15 mouse cellular contexts compared by ENCODE assay signal in genomic region chr7:118821356-118821755, GRCm38 (mm10). TPM values are rescaled to one million over a fixed set of nuclear protein-coding genes. Genes with fewer than 3 reads are reported as not detected.
DNase-seq lines count a peak whose midpoint lies in the region; ATAC-seq and TF ChIP-seq lines count a peak whose summit lies in the region.
"Had no signal": no experiment of that assay in that cellular context is flagged by ENCODE, and none has a peak within 500 bp of the region (broad histone marks: within the 10 kb centered on the region; RNA-seq: fewer than 3 reads in every experiment).

No protein-coding gene starts in this region.

- H3K9me3 ChIP-seq in lung, postnatal 0 days (ENCODE audit: low read length): no peaks in the 10 kb centered on the region
- H3K9me3 ChIP-seq in hindbrain, embryonic 16.5 days (ENCODE audit: control insufficient read depth, low read length): no peaks in the 10 kb centered on the region
- H3K9me3 ChIP-seq in hindbrain, embryonic 12.5 days (replicated peaks): no peaks in the 10 kb centered on the region
- H3K9me3 ChIP-seq: limb, embryonic 12.5 days; stomach, embryonic 15.5 days had no signal

- peak; percentile 47 for DNase-seq in gastrocnemius, adult 18-20 months (ENCODE audit: low spot score)
- no peak for DNase-seq in gastrocnemius, postnatal 10 days
- DNase-seq in lung, postnatal 0 days (ENCODE audit: low spot score): peak; percentile 21
- no peak for DNase-seq in lung, postnatal 4 days
- peak; percentile 45 to 49 for DNase-seq in heart, postnatal 36 days
- no peak for DNase-seq in embryo, embryonic 10 days (ENCODE audit: low spot score)
- DNase-seq: forebrain, postnatal 0 days; kidney, adult 8-10 months; liver, postnatal 0 days; right cerebral cortex, adult 18-20 months had no signal

- no peak overlapping the region for H3K27ac ChIP-seq in lung, postnatal 0 days (ENCODE audit: low read length)
- H3K27ac ChIP-seq in hindbrain, embryonic 16.5 days (ENCODE audit: low read depth, low read length): no peak overlapping the region
- H3K27ac ChIP-seq in hindbrain, embryonic 12.5 days: no peak overlapping the region
- H3K27ac ChIP-seq: limb, embryonic 12.5 days; stomach, embryonic 15.5 days had no signal

- 59% methylated on average over 7 of the region's 7 CpGs for WGBS in lung, postnatal 0 days
- 73% methylated on average over 7 of the region's 7 CpGs for WGBS in hindbrain, embryonic 16.5 days
- WGBS in hindbrain, embryonic 12.5 days: 74% methylated on average over 7 of the region's 7 CpGs

- H3K27me3 ChIP-seq in lung, postnatal 0 days (replicated peaks; ENCODE audit: insufficient read depth, low read length): no peaks in the 10 kb centered on the region
- H3K27me3 ChIP-seq in hindbrain, embryonic 16.5 days (replicated peaks; ENCODE audit: control insufficient read depth, insufficient read depth, low read length): no peaks in the 10 kb centered on the region
- H3K27me3 ChIP-seq in hindbrain, embryonic 12.5 days: no peaks in the 10 kb centered on the region
- H3K27me3 ChIP-seq: limb, embryonic 12.5 days; stomach, embryonic 15.5 days had no signal

- TF ChIP-seq CTCF in lung, postnatal 0 days (IDR thresholded peaks at IDR 0.05): no peak

- TF ChIP-seq EP300 in lung, postnatal 0 days (IDR thresholded peaks at IDR 0.05): no peak

- intact Hi-C loops in heart, postnatal 36 days (cut with DNase I): no loop called here

- no peak overlapping the region for H3K4me3 ChIP-seq in lung, postnatal 0 days (ENCODE audit: low read depth, low read length)
- H3K4me3 ChIP-seq in hindbrain, embryonic 16.5 days (ENCODE audit: low read length): no peak overlapping the region
- H3K4me3 ChIP-seq in hindbrain, embryonic 12.5 days: no peak overlapping the region
- H3K4me3 ChIP-seq: limb, embryonic 12.5 days; stomach, embryonic 15.5 days had no signal

- H3K9ac ChIP-seq in lung, postnatal 0 days (replicated peaks; ENCODE audit: low read depth): no peak overlapping the region
- H3K9ac ChIP-seq in hindbrain, embryonic 16.5 days (ENCODE audit: low read depth, low read length): no peak overlapping the region
- no peak overlapping the region for H3K9ac ChIP-seq in hindbrain, embryonic 12.5 days
- H3K9ac ChIP-seq: forebrain, postnatal 0 days; limb, embryonic 12.5 days; liver, postnatal 0 days; stomach, embryonic 15.5 days had no signal

- peaks cover 6% of the 10 kb centered on the region; the same call in 1 of the 2 replicates for H3K36me3 ChIP-seq in lung, postnatal 0 days (ENCODE audit: insufficient read depth, low read length)
- H3K36me3 ChIP-seq in hindbrain, embryonic 16.5 days (ENCODE audit: control insufficient read depth, insufficient read depth, low read length): peaks cover 16% of the 10 kb centered on the region
- peaks cover 34% of the 10 kb centered on the region for H3K36me3 ChIP-seq in hindbrain, embryonic 12.5 days

- no peaks in the 10 kb centered on the region for H3K4me1 ChIP-seq in lung, postnatal 0 days (ENCODE audit: insufficient read depth, low read depth, low read length)
- H3K4me1 ChIP-seq in hindbrain, embryonic 16.5 days (ENCODE audit: control insufficient read depth, insufficient read depth, low read depth, low read length): no peaks in the 10 kb centered on the region
- peaks cover 3% of the 10 kb centered on the region for H3K4me1 ChIP-seq in hindbrain, embryonic 12.5 days
- H3K4me1 ChIP-seq: stomach, embryonic 15.5 days had no signal

- ATAC-seq in lung, postnatal 0 days: peak; percentile 74
- ATAC-seq in hindbrain, embryonic 16.5 days: no peak
- ATAC-seq in hindbrain, embryonic 12.5 days (ENCODE audit: low FRiP score): no peak
- ATAC-seq: forebrain, postnatal 0 days; liver, postnatal 0 days; midbrain, embryonic 16.5 days had no signal

- no peak overlapping the region for H3K4me2 ChIP-seq in lung, postnatal 0 days (replicated peaks; ENCODE audit: low read depth, low read length)
- H3K4me2 ChIP-seq in hindbrain, embryonic 16.5 days (ENCODE audit: low read length): no peak overlapping the region
- no peak overlapping the region for H3K4me2 ChIP-seq in hindbrain, embryonic 12.5 days (replicated peaks)
- H3K4me2 ChIP-seq: limb, embryonic 12.5 days; stomach, embryonic 15.5 days had no signal

RNA-seq across cellular contexts. Expression of gene Iqck, which starts 34.2 kb away (rescaled TPM):
- total RNA-seq in gastrocnemius, adult 18-20 months (2021): under 1 TPM; 0.14 to 0.24 TPM
- under 1 TPM; 0.59 to 0.63 TPM for total RNA-seq in gastrocnemius, postnatal 10 days (2021)
- 3.5 and 4.9 TPM in 2 replicates for polyA plus RNA-seq in lung, postnatal 0 days (2015; fragmentation: Nextera tagmentation; extraction: Ambion mirVana)
- under 1 TPM; 0.33 to 0.35 TPM for total RNA-seq in heart, postnatal 36 days (2021)
- polyA plus RNA-seq in hindbrain, embryonic 16.5 days (2015; fragmentation: Nextera tagmentation; extraction: Ambion mirVana): 3.8 and 4.5 TPM in 2 replicates
- polyA plus RNA-seq in hindbrain, embryonic 12.5 days (2016; fragmentation: Nextera tagmentation; extraction: Ambion mirVana): 4.6 and 4.9 TPM in 2 replicates

RNA-seq across cellular contexts. Expression of gene Knop1, which starts 34.7 kb away (rescaled TPM):
- total RNA-seq in gastrocnemius, adult 18-20 months (2021): 10 to 100 TPM; 25.3 to 25.8 TPM
- 10 to 100 TPM; 25.3 to 27.2 TPM for total RNA-seq in gastrocnemius, postnatal 10 days (2021)
- polyA plus RNA-seq in lung, postnatal 0 days (2015; fragmentation: Nextera tagmentation; extraction: Ambion mirVana): 50.1 and 51.6 TPM in 2 replicates
- 10 to 100 TPM; 14.3 to 19.5 TPM for total RNA-seq in heart, postnatal 36 days (2021)
- polyA plus RNA-seq in hindbrain, embryonic 16.5 days (2015; fragmentation: Nextera tagmentation; extraction: Ambion mirVana): 53.2 and 59.1 TPM in 2 replicates
- polyA plus RNA-seq in hindbrain, embryonic 12.5 days (2016; fragmentation: Nextera tagmentation; extraction: Ambion mirVana): 99.2 and 108 TPM in 2 replicates

Comparison
In these comparisons a context has a peak if more than half of its experiments do, and no peak if none do; other contexts are left out.
1. DNase-seq: peak in gastrocnemius, adult 18-20 months (single experiment), lung, postnatal 0 days (single experiment) and heart, postnatal 36 days (2 of 2); none in gastrocnemius, postnatal 10 days (single experiment), lung, postnatal 4 days (0 of 2) and embryo, embryonic 10 days (single experiment).